Mouse (Mus musculus): ENCODE data around the gene Mrpl53. TPM values are rescaled to one million over a fixed set of nuclear protein-coding genes. Genes with fewer than 3 reads are reported as not detected.

The Mrpl53 gene
- polyA plus RNA-seq, 1 experiment from 2014 or later, result 166 TPM

- WGBS, result under 1% methylated on average over 30 of the region's 30 CpGs
Measured at GRCm38 (mm10) chr6:83124851-83125312, 16.0 kb downstream of the Mrpl53 start.

DNA sequence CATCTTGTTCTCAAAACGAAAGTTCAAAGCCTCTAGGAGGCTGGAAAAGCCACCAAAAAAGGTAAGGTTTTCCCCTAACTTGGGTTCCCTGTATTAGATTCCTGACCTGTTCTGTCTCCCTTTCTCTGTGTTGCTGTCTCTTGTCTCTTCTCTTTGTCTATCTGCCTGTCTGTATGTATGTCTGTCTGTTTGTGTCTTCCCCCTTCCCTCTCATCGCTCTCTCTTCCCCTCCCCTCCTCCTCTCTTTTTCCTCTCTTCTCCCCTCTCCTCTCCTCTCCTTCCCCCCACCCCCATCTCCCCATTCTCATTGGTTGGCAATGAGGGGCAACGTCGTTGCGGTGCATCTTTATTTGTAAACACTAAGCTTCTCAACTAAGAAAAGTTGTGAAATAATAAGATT lies 16.5 kb downstream of the Mrpl53 start, which contains the start of gene Ino80b:
Gene Ino80b (minus strand): TSS at position 101 of the 400 bp plus-strand sequence.
- WGBS, result 21% methylated on average over 5 of the region's 5 CpGs
- Histone ChIP-seq H3K4me2 (ENCODE audit: low read length) (peak within 1 kb of the TSS; percentile 95), H3K27ac (peak within 1 kb of the TSS; percentile 47; the same call in 1 of the 2 replicates), H3K9me3 (replicated peaks; ENCODE audit: low read length) (no peaks in the 10 kb centered on the region), H3K36me3 (ENCODE audit: insufficient read depth, low read length) (no peaks in the 10 kb centered on the region), H3K9ac (ENCODE audit: low read depth, low read length) (peak within 1 kb of the TSS; percentile 58), H3K4me3 (replicated peaks; ENCODE audit: low read depth, low read length) (peak within 1 kb of the TSS; percentile 67), H3K27me3 (ENCODE audit: insufficient read depth, low read length) (no peaks in the 10 kb centered on the region), H3K4me1 (replicated peaks; ENCODE audit: insufficient read depth, low read length) (peaks cover 26% of the 10 kb centered on the region)
- no peak for TF ChIP-seq CTCF (IDR thresholded peaks at IDR 0.05; ENCODE audit: low read depth)
- no peak for ATAC-seq (replicated peaks; ENCODE audit: low FRiP score, low read depth)
- no peak for DNase-seq (ENCODE audit: low spot score)

More at GRCm38 (mm10) chr6:83124851-83125312, 16.0 kb downstream of the Mrpl53 start:
- Histone ChIP-seq H3K27me3 (ENCODE audit: insufficient read depth, low read length) (no peaks in the 10 kb centered on the region), H3K27ac (peak overlapping the region; percentile 47; the same call in 1 of the 2 replicates), H3K4me1 (replicated peaks; ENCODE audit: insufficient read depth, low read length) (peaks cover 31% of the 10 kb centered on the region), H3K9ac (ENCODE audit: low read depth, low read length) (peak overlapping the region; percentile 58), H3K4me3 (replicated peaks; ENCODE audit: low read depth, low read length) (peak overlapping the region; percentile 67), H3K4me2 (ENCODE audit: low read length) (peak overlapping the region; percentile 95), H3K36me3 (ENCODE audit: insufficient read depth, low read length) (no peaks in the 10 kb centered on the region), H3K9me3 (replicated peaks; ENCODE audit: low read length) (no peaks in the 10 kb centered on the region)
- no peak for TF ChIP-seq CTCF (IDR thresholded peaks at IDR 0.05; ENCODE audit: low read depth)
- peak; percentile 6; the same call in 1 of the 2 replicates for ATAC-seq (replicated peaks; ENCODE audit: low FRiP score, low read depth)
- peak; percentile 96 for DNase-seq (ENCODE audit: low spot score)

DNA sequence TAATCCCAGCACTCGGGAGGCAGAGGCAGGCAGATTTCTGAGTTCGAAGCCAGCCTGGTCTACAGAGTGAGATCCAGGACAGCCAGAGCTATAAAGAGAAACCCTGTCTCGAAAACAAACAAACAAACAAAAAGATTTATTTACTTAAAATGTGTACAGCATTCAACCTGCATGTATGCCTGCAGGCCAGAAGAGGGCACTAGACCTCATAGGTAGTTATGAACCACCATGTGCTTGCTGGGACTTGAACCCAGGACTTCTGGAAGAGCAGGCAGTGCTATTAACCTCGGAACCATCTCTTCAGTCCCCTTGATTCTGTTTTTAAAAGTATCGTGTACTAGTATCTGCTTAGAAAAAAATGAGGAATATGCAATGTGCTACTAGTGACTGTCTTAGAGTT lies 18.6 kb downstream of the Mrpl53 start:
- H3K27ac ChIP-seq, result no peak overlapping the region
- peaks cover 15% of the 10 kb centered on the region for H3K4me1 ChIP-seq (replicated peaks; ENCODE audit: insufficient read depth, low read length)
- DNase-seq (ENCODE audit: low spot score), result no peak
- WGBS, result 96% methylated on average over 5 of the region's 5 CpGs
- no peak for ATAC-seq (replicated peaks; ENCODE audit: low FRiP score, low read depth)
- no peaks in the 10 kb centered on the region for H3K36me3 ChIP-seq (ENCODE audit: insufficient read depth, low read length)
- no peaks in the 10 kb centered on the region for H3K27me3 ChIP-seq (ENCODE audit: insufficient read depth, low read length)
- TF ChIP-seq CTCF (IDR thresholded peaks at IDR 0.05; ENCODE audit: low read depth), result peak; percentile 50; the same call in 1 of the 2 replicates
- no peak overlapping the region for H3K4me3 ChIP-seq (replicated peaks; ENCODE audit: low read depth, low read length)
- no peak overlapping the region for H3K4me2 ChIP-seq (ENCODE audit: low read length)
- no peaks in the 10 kb centered on the region for H3K9me3 ChIP-seq (replicated peaks; ENCODE audit: low read length)
- no peak overlapping the region for H3K9ac ChIP-seq (ENCODE audit: low read depth, low read length)

DNA sequence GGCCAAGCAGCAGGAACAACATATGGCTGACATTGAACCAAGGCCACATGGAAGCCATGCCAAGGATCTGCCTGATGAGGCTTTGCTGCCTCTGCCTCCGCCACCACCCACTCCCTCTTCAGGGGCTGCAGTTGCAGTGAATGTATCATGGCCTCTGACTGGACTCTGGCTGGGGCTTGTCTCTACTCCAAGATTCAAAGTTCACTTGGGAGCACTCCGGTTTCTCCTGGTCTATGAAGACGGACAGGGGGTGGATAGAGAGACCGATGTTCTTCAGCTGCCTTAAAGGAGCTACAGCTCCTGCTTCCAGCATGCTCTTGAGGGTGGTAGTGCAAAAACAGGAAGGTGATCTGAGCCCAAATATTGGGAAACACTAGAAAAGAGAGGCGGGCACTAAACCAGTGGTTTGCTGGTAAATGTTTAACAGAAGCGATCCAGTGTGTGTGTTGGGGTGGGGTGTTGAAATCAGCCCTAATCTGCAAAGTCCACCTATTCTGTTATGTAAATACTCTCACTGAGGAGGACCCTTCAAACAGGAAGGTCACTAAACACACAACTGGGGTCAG lies 22.7 kb downstream of the Mrpl53 start:
- no peaks in the 10 kb centered on the region for H3K27me3 ChIP-seq (ENCODE audit: insufficient read depth, low read length)
- no peak for TF ChIP-seq CTCF (IDR thresholded peaks at IDR 0.05; ENCODE audit: low read depth)
- DNase-seq (ENCODE audit: low spot score) (no peak), ATAC-seq (replicated peaks; ENCODE audit: low FRiP score, low read depth) (peak; percentile 72)
- WGBS, result 44% methylated on average over 6 of the region's 6 CpGs
- no peaks in the 10 kb centered on the region for H3K36me3 ChIP-seq (ENCODE audit: insufficient read depth, low read length)
- no peak overlapping the region for H3K4me3 ChIP-seq (replicated peaks; ENCODE audit: low read depth, low read length)
- peak overlapping the region; percentile 78 for H3K27ac ChIP-seq
- H3K9ac ChIP-seq (ENCODE audit: low read depth, low read length), result peak overlapping the region; percentile 31; the same call in 1 of the 2 replicates
- H3K9me3 ChIP-seq (replicated peaks; ENCODE audit: low read length), result no peaks in the 10 kb centered on the region
- no peak overlapping the region for H3K4me2 ChIP-seq (ENCODE audit: low read length)
- peaks cover 15% of the 10 kb centered on the region for H3K4me1 ChIP-seq (replicated peaks; ENCODE audit: insufficient read depth, low read length)

- WGBS, result 82% methylated on average over 9 of the region's 9 CpGs
- H3K4me3 ChIP-seq (replicated peaks; ENCODE audit: low read depth, low read length), result no peak overlapping the region
- H3K27me3 ChIP-seq (ENCODE audit: insufficient read depth, low read length), result no peaks in the 10 kb centered on the region
- no peaks in the 10 kb centered on the region for H3K9me3 ChIP-seq (replicated peaks; ENCODE audit: low read length)
- H3K9ac ChIP-seq (ENCODE audit: low read depth, low read length), result no peak overlapping the region
- no peak for ATAC-seq (replicated peaks; ENCODE audit: low FRiP score, low read depth)
- no peaks in the 10 kb centered on the region for H3K36me3 ChIP-seq (ENCODE audit: insufficient read depth, low read length)
- no peak for DNase-seq (ENCODE audit: low spot score)
- no peak for TF ChIP-seq CTCF (IDR thresholded peaks at IDR 0.05; ENCODE audit: low read depth)
- H3K27ac ChIP-seq, result peak overlapping the region; percentile 78
- no peak overlapping the region for H3K4me2 ChIP-seq (ENCODE audit: low read length)
- H3K4me1 ChIP-seq (replicated peaks; ENCODE audit: insufficient read depth, low read length), result peaks cover 15% of the 10 kb centered on the region
Measured at GRCm38 (mm10) chr6:83132176-83132919, 23.5 kb downstream of the Mrpl53 start.

DNA sequence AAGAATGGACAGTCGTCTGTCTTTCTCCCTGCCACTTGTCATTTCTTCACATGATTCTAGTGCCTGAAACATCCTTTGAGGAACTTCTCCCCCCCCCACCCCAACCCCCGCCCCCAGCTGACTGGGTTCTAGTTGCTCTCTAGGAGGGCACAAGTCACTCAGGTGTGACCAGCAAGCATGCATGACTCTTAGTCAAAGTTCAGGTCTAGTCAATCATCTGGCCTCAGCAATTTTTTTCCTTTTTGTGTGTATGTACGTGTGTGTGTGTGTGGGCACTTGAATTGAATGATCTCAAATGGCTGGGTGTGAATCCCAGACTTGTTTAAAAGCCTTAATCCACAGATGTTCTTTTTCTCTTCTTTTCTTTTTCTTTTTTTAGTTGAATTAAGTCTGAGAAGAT lies 25.4 kb downstream of the Mrpl53 start:
- H3K4me3 ChIP-seq (replicated peaks; ENCODE audit: low read depth, low read length), result no peak overlapping the region
- H3K9ac ChIP-seq (ENCODE audit: low read depth, low read length), result no peak overlapping the region
- H3K36me3 ChIP-seq (ENCODE audit: insufficient read depth, low read length), result 0 out of 2 replicates have a peak, but pooled peaks cover 2% of the 10 kb centered on the region
- no peak overlapping the region for H3K4me2 ChIP-seq (ENCODE audit: low read length)
- H3K4me1 ChIP-seq (replicated peaks; ENCODE audit: insufficient read depth, low read length), result peaks cover 25% of the 10 kb centered on the region
- 54% methylated on average over 3 of the region's 3 CpGs for WGBS
- no peaks in the 10 kb centered on the region for H3K9me3 ChIP-seq (replicated peaks; ENCODE audit: low read length)
- no peak overlapping the region for H3K27ac ChIP-seq
- H3K27me3 ChIP-seq (ENCODE audit: insufficient read depth, low read length), result no peaks in the 10 kb centered on the region
- ATAC-seq (replicated peaks; ENCODE audit: low FRiP score, low read depth) (no peak; the same call in 1 of the 2 replicates), DNase-seq (ENCODE audit: low spot score) (no peak)
- TF ChIP-seq CTCF (IDR thresholded peaks at IDR 0.05; ENCODE audit: low read depth), result no peak

Measured in kidney, postnatal 0 days (tissue).